Comparison of ENCODE assay signal across 26 mouse cellular contexts in the genomic region with DNA sequence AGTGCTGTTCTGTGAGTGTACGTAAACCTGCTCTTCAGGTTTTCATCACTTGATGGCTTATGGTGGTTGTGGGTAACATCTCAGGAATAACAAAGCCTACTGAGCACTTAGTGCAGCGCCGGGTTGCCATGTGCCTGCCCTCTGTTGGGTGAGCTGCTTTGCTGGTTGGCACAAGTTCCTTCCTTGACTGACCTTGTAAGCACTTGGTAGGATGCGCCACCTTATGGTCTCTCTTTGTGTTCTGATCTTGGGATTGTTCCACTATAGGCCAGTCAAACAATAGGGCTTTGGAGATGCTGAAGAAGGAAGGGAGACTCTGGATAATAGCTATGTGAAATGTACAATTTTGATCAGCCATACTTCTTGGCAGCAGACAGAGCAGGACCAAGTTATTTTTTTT. TPM values are rescaled to one million over a fixed set of nuclear protein-coding genes. Genes with fewer than 3 reads are reported as not detected.
DNase-seq lines count a peak whose midpoint lies in the region; ATAC-seq and TF ChIP-seq lines count a peak whose summit lies in the region.
"Had no signal": no experiment of that assay in that cellular context is flagged by ENCODE, and none has a peak within 500 bp of the region (broad histone marks: within the 10 kb centered on the region; RNA-seq: fewer than 3 reads in every experiment).

No protein-coding gene starts in this region.

- no peak overlapping the region for H3K9ac ChIP-seq in kidney, postnatal 0 days (ENCODE audit: low read depth, low read length)
- no peak overlapping the region for H3K9ac ChIP-seq in kidney, embryonic 14.5 days (ENCODE audit: low read depth, low read length)
- H3K9ac ChIP-seq: heart, embryonic 15.5 days; hindbrain, embryonic 12.5 days; limb, embryonic 15.5 days; liver, embryonic 15.5 days had no signal

- no peak overlapping the region for H3K27ac ChIP-seq in kidney, postnatal 0 days
- no peak overlapping the region for H3K27ac ChIP-seq in kidney, embryonic 14.5 days (ENCODE audit: low read depth, low read length)
- no peak overlapping the region for H3K27ac ChIP-seq in testis, adult 2 months (ENCODE audit: control insufficient read depth, insufficient read depth, low read depth, low read length)
- H3K27ac ChIP-seq: heart, embryonic 15.5 days; hindbrain, embryonic 12.5 days; limb, embryonic 15.5 days; liver, embryonic 15.5 days had no signal

- H3K4me1 ChIP-seq in kidney, postnatal 0 days (replicated peaks; ENCODE audit: insufficient read depth, low read length), result no peaks in the 10 kb centered on the region
- no peaks in the 10 kb centered on the region; the same call in 1 of the 2 replicates for H3K4me1 ChIP-seq in kidney, embryonic 14.5 days (ENCODE audit: control insufficient read depth, insufficient read depth, low read length)
- H3K4me1 ChIP-seq in testis, adult 2 months (ENCODE audit: control insufficient read depth, insufficient read depth, low read length), result no peaks in the 10 kb centered on the region
- H3K4me1 ChIP-seq: heart, embryonic 15.5 days; hindbrain, embryonic 12.5 days; limb, embryonic 15.5 days; liver, embryonic 15.5 days had no signal

- intact Hi-C loops in gastrocnemius, postnatal 14 days (cut with DNase I; ENCODE audit: low total_unique reads), result no loop called here

- no peak overlapping the region for H3K4me3 ChIP-seq in kidney, postnatal 0 days (replicated peaks; ENCODE audit: low read depth, low read length)
- no peak overlapping the region for H3K4me3 ChIP-seq in kidney, embryonic 14.5 days (ENCODE audit: low read length)
- H3K4me3 ChIP-seq in testis, adult 2 months (ENCODE audit: control insufficient read depth, low read depth, low read length), result no peak overlapping the region
- H3K4me3 ChIP-seq: heart, embryonic 15.5 days; hindbrain, embryonic 12.5 days; limb, embryonic 15.5 days; liver, embryonic 15.5 days had no signal

- TF ChIP-seq POLR2A in testis, adult 2 months (IDR thresholded peaks at IDR 0.05; ENCODE audit: control insufficient read depth, low read depth, low read length), result no peak

- peaks cover 45% of the 10 kb centered on the region for H3K36me3 ChIP-seq in kidney, postnatal 0 days (ENCODE audit: insufficient read depth, low read length)
- H3K36me3 ChIP-seq in kidney, embryonic 14.5 days (ENCODE audit: control insufficient read depth, insufficient read depth, low read length), result peaks cover 66% of the 10 kb centered on the region
- H3K36me3 ChIP-seq in testis, adult 2 months (ENCODE audit: control insufficient read depth, insufficient read depth, low read length), result peaks cover 1% of the 10 kb centered on the region

- ATAC-seq in kidney, postnatal 0 days (replicated peaks; ENCODE audit: low FRiP score, low read depth), result no peak
- no peak for ATAC-seq in kidney, embryonic 14.5 days (ENCODE audit: low FRiP score, low TSS enrichment)
- ATAC-seq: CD4-positive, CD25-positive, alpha-beta regulatory T cell, adult 4 months; forebrain, embryonic 16.5 days; midbrain, embryonic 16.5 days; Patski had no signal

- no peaks in the 10 kb centered on the region for H3K27me3 ChIP-seq in kidney, postnatal 0 days (ENCODE audit: insufficient read depth, low read length)
- H3K27me3 ChIP-seq in kidney, embryonic 14.5 days (ENCODE audit: control insufficient read depth, insufficient read depth, low read length), result no peaks in the 10 kb centered on the region
- H3K27me3 ChIP-seq in testis, adult 2 months (ENCODE audit: control insufficient read depth, insufficient read depth, low read length), result no peaks in the 10 kb centered on the region
- H3K27me3 ChIP-seq: heart, embryonic 15.5 days; hindbrain, embryonic 12.5 days; limb, embryonic 15.5 days; liver, embryonic 15.5 days; Patski had no signal

- H3K9me3 ChIP-seq in kidney, postnatal 0 days (replicated peaks; ENCODE audit: low read length), result no peaks in the 10 kb centered on the region
- no peaks in the 10 kb centered on the region for H3K9me3 ChIP-seq in kidney, embryonic 14.5 days (ENCODE audit: control insufficient read depth, low read length)
- H3K9me3 ChIP-seq: heart, embryonic 15.5 days; hindbrain, embryonic 12.5 days; limb, embryonic 15.5 days; liver, embryonic 15.5 days had no signal

- 86% methylated on average over 4 of the region's 4 CpGs for WGBS in kidney, postnatal 0 days
- WGBS in kidney, embryonic 14.5 days, result 83% methylated on average over 4 of the region's 4 CpGs

- no peak for DNase-seq in kidney, postnatal 0 days (ENCODE audit: low spot score)
- no peak for DNase-seq in testis, postnatal 14 days (ENCODE audit: low spot score)
- DNase-seq in adipocyte (ENCODE audit: low spot score), result peak; percentile 16
- DNase-seq in gastrocnemius, postnatal 25 days, result no peak
- no peak for DNase-seq in gastrocnemius, postnatal 14 days
- DNase-seq: adrenal gland, adult 8-10 months; cerebellum, adult 8-10 months; cerebellum, postnatal 36 days; gastrocnemius, postnatal 36 days; kidney, adult 2 months; kidney, postnatal 14 days; left cerebral cortex, postnatal 4 days; lung, postnatal 4 days; right cerebral cortex, postnatal 4 days; thymus, adult 2 months; thymus, postnatal 4 days had no signal

- peak; percentile 48 for TF ChIP-seq CTCF in kidney, postnatal 0 days (IDR thresholded peaks at IDR 0.05; ENCODE audit: low read depth)
- TF ChIP-seq CTCF in testis, adult 2 months (IDR thresholded peaks at IDR 0.05; ENCODE audit: control insufficient read depth, insufficient read depth, insufficient replicate concordance, low read depth, low read length), result peak; percentile 13; the same call in 1 of the 2 replicates

- H3K4me2 ChIP-seq in kidney, postnatal 0 days (ENCODE audit: low read length), result no peak overlapping the region
- no peak overlapping the region for H3K4me2 ChIP-seq in kidney, embryonic 14.5 days (replicated peaks; ENCODE audit: low read depth, low read length)
- H3K4me2 ChIP-seq: heart, embryonic 15.5 days; hindbrain, embryonic 12.5 days; limb, embryonic 15.5 days; liver, embryonic 15.5 days had no signal

RNA-seq across cellular contexts. Expression of gene Stk11ip, which starts 9.2 kb away (rescaled TPM):
- 14.9 and 15.0 TPM in 2 replicates for polyA plus RNA-seq in kidney, postnatal 0 days (2015; fragmentation: Nextera tagmentation; extraction: Ambion mirVana)
- polyA plus RNA-seq in kidney, embryonic 14.5 days (2014; fragmentation: Nextera tagmentation; extraction: Ambion mirVana), result 15.3 and 22.0 TPM in 2 replicates
- 22.4 and 24.2 TPM in 2 replicates for polyA plus RNA-seq in testis, adult 2 months (2012; rRNA removed)
- total RNA-seq in gastrocnemius, postnatal 25 days (2021), result 1 to 10 TPM; 5.3 to 5.6 TPM
- total RNA-seq in gastrocnemius, postnatal 14 days (2021), result 1 to 10 TPM; 5.5 to 6.3 TPM

RNA-seq across cellular contexts. Expression of gene Slc4a3, which starts 15.5 kb away (rescaled TPM):
- 15.1 and 15.3 TPM in 2 replicates for polyA plus RNA-seq in kidney, postnatal 0 days (2015; fragmentation: Nextera tagmentation; extraction: Ambion mirVana)
- polyA plus RNA-seq in kidney, embryonic 14.5 days (2014; fragmentation: Nextera tagmentation; extraction: Ambion mirVana), result 14.4 and 18.8 TPM in 2 replicates
- polyA plus RNA-seq in testis, adult 2 months (2012; rRNA removed), result 19.2 and 20.6 TPM in 2 replicates
- total RNA-seq in gastrocnemius, postnatal 25 days (2021), result 1 to 10 TPM; 4.3 to 5.0 TPM
- 1 to 10 TPM; 5.2 to 6.2 TPM for total RNA-seq in gastrocnemius, postnatal 14 days (2021)
- polyA plus RNA-seq: CD4-positive, CD25-positive, alpha-beta regulatory T cell, adult 4 months had no signal

RNA-seq across cellular contexts. Expression of gene Inha, which starts 23.7 kb away (rescaled TPM):
- 2.8 and 3.5 TPM in 2 replicates for polyA plus RNA-seq in kidney, postnatal 0 days (2015; fragmentation: Nextera tagmentation; extraction: Ambion mirVana)
- polyA plus RNA-seq in kidney, embryonic 14.5 days (2014; fragmentation: Nextera tagmentation; extraction: Ambion mirVana), result 2.7 and 3.0 TPM in 2 replicates
- polyA plus RNA-seq in testis, adult 2 months (2012; rRNA removed), result 160 and 210 TPM in 2 replicates
- 1 to 10 TPM; 3.8 to 4.1 TPM for total RNA-seq in gastrocnemius, postnatal 25 days (2021)
- total RNA-seq in gastrocnemius, postnatal 14 days (2021), result 1 to 10 TPM; 6.5 to 7.7 TPM
- polyA plus RNA-seq: CD4-positive, CD25-positive, alpha-beta regulatory T cell, adult 4 months had no signal

RNA-seq across cellular contexts. Expression of gene Obsl1, which starts 24.3 kb away (rescaled TPM):
- 35.0 and 42.6 TPM in 2 replicates for polyA plus RNA-seq in kidney, postnatal 0 days (2015; fragmentation: Nextera tagmentation; extraction: Ambion mirVana)
- polyA plus RNA-seq in kidney, embryonic 14.5 days (2014; fragmentation: Nextera tagmentation; extraction: Ambion mirVana), result 79.8 and 83.2 TPM in 2 replicates
- polyA plus RNA-seq in testis, adult 2 months (2012; rRNA removed), result 46.0 and 47.0 TPM in 2 replicates
- total RNA-seq in gastrocnemius, postnatal 25 days (2021), result 10 to 100 TPM; 37.7 to 52.8 TPM
- total RNA-seq in gastrocnemius, postnatal 14 days (2021), result 10 to 100 TPM; 65.6 to 69.5 TPM
- polyA plus RNA-seq: CD4-positive, CD25-positive, alpha-beta regulatory T cell, adult 4 months had no signal

RNA-seq across cellular contexts. Expression of gene Tmem198, which starts 51.2 kb away (rescaled TPM):
- polyA plus RNA-seq in kidney, postnatal 0 days (2015; fragmentation: Nextera tagmentation; extraction: Ambion mirVana), result 0.61 and 1.3 TPM in 2 replicates
- 0.62 and 1.1 TPM in 2 replicates for polyA plus RNA-seq in kidney, embryonic 14.5 days (2014; fragmentation: Nextera tagmentation; extraction: Ambion mirVana)
- polyA plus RNA-seq in testis, adult 2 months (2012; rRNA removed), result 7.2 and 8.9 TPM in 2 replicates
- total RNA-seq in gastrocnemius, postnatal 25 days (2021), result under 1 TPM; 0.36 to 0.43 TPM
- total RNA-seq in gastrocnemius, postnatal 14 days (2021), result under 1 TPM; 0.09 to 0.25 TPM
- polyA plus RNA-seq: CD4-positive, CD25-positive, alpha-beta regulatory T cell, adult 4 months had no signal

Comparison
In these comparisons a context has a peak if more than half of its experiments do, and no peak if none do; other contexts are left out.
1. RNA of gene Inha, which starts 23.7 kb away (polyA plus RNA-seq): 160 to 210 TPM in testis, adult 2 months; 2.8 to 3.5 TPM in kidney, postnatal 0 days and 2.7 to 3.0 TPM in kidney, embryonic 14.5 days; every median in the first group is over 10 times any median in the second.